Mouse (Mus musculus) cerebellum, postnatal 4 days (tissue): ENCODE data around the gene Sult2a7.

Experiments
- DNase-seq, 2 experiments: peaks; one replicate each; pipeline ENCODE4 v3.0.0; 2022; ENCODE audit warnings: low spot score in 2 of 2, mixed read lengths in 1 of 2

The Sult2a7 gene

DNA sequence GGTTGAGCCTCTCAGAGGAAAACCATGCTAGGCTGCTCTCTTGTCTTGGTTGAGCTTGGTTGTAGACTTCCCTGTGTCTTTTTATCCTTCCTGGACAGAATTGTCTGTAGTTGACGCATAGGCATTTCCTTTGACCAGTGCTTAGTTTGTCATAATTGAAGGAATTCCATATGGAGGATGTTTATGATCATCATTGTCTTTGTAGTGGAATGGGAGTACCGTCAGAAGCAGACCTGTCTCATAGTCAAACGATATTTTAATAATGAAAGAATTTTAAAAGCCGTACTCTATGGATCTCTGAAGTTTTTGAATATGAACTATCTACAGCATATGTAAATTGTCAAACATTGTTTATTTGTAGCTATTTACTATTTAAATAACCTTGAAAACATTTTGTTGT, at the start of gene Sult2a7:
Gene Sult2a7, minus strand, starts transcription at position 101 of the 400 bp plus-strand sequence.
- DNase-seq, result no peak

DNA sequence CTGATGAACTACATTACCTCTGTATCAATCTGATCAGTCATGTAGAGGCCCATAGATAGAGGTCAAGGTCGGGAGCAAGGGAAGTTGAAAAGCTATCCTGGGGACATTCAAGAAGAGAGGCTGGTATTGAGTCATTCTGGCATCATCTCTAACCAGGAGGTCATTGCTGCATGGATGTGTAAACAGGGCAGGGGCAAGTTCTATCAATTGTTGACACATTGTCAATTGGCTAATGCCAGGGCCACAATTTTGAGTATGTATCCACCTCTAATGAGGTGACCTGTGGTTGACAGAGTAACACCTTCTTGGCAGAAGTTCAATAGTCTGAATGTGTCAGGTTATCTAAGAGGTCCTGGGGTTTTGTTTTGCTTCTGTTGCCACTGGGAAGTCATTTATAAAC, 31.2 kb upstream of the Sult2a7 start:
- no peak for DNase-seq

DNA sequence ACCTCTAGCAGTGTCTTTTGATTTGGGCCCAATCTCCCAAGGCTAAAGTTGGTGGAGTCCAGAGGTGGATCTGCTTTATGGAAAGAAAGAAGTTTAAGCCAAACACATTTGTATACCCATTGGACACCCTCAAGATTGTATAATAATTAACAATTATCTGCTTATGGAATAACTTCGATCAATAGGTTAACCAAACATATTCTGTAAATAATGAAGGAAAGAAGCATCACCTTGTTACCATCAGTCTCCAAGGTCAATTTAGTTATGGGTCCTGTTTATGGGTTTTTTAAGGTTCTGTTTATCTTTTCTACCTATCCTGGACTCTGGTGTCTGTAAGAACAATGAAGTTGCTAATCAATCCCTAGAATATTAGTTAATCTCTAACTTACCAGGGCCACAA, 28.6 kb upstream of the Sult2a7 start:
- no peak for DNase-seq

DNA sequence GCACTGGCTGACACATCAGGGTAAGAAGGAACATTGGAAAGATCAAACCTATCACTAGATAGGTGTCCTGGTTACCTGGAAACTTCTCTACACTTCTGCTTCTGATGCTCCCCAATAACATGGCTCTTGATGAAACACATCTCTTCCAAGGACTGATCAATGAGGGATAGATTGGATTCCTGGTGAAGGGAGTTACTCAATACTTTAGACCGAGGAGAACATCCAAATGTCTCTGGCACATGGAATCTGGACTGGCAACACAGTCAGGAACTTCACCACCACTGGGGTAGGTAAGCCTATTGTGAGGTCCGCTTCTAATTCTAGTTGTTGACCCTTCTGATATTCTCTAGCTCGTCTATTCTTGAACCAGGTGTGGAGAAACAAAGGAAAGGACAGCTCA, 24.3 kb upstream of the Sult2a7 start:
- no peak for DNase-seq

DNA sequence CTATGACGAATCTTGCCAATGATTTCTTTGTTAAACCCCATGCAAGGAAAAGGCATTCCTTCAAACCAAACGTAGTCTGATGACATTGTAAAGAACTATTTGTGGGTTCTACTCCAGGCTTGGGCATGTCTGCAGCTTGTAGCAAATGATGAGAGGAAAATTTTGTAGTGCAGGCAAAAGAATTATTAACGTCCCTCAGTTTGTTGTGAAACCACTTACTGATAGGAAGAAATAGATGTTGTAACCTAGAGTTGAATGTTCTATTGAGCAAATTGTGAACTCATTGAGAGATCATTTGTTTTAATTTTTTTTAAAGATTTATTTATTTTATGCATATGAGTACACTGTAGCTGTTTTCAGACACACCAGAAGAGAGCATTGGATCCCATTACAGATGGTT, 1.1 kb downstream of the Sult2a7 start:
- no peak for DNase-seq

DNA sequence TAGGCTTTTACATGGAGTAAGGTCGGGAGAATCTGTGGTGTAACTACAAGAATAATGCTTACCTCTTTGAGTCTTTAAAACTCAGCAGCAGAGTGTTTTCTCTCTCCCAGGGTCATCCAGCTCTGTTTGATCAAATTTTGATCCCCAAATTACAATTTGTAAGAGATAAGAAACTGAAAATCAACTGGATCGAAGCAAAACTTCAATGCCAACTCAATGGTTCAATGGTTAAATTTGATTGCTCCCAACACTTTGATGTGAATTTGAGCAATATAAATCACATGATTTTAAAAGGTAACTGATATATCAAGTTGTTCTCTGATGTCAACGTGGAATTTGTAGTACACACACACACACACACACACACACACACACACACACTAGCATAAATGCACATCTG, 47.5 kb downstream of the Sult2a7 start, which contains the start of gene Sult2a8:
Gene Sult2a8, minus strand, starts transcription at position 236 of the 400 bp plus-strand sequence.
- no peak for DNase-seq

DNA sequence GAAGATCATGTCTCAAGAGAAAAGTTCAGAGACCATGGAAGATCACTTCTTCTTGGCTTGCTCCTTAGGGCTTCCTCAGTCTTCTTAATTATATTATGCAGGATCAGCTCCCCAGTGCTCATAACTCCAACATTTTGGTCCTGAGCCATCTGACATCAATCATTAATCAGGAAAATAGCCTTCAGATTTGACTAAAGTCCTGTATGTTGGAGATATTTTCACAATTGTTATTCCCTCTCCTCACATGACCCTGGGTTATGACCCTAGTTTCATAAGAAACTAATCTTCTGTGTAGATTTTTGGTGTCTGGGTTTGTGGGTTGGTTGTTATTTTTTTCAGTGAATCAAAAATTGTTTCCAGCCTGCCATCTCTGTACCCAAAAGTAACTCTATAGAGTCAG, 54.4 kb downstream of the Sult2a7 start:
- no peak for DNase-seq

DNA sequence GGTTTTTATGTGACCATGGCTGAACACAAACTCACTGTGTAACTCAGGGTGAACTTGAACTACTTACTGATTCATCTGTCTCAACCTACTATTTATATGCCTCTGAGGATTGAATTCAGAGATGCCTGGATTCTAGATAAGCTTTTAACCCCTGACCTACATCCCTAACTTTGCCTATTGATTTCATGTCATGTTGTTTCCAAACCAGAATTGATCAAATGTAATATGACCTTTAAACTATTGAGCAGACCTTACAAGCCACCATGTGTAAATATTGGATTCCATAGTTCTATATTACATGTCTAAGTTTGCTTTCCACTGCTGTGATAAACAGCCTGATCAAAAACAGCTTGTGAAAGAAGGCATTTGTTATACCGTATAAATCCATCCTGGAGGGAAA, 55.5 kb downstream of the Sult2a7 start:
- DNase-seq, result no peak

DNA sequence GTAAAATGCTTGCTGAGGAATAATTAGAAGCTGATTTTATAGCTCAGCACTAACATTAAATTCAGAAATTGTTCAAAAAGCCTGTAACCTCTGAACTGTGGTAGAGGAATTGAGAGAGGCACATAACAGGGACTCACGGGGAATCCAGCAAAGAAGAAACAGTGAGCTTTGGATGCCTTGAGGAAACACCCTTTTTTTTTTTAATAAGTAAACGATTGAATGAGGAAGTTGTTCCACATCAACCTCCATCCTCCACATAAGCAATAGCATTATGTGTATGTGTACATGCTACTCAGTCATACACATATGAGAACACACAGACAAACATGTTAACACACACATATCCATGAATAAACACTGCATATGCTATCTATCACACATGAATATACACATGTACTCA, 56.0 kb downstream of the Sult2a7 start:
- no peak for DNase-seq
